Mouse (Mus musculus): ENCODE results near the gene Fam135a. TPM values are rescaled to one million over a fixed set of nuclear protein-coding genes. Genes with fewer than 3 reads are reported as not detected.
"Not testable (repeated sequence)": the region's sequence is repeated elsewhere in the genome, so short reads cannot be mapped to it uniquely, and the experiment has no call there.

Gene Fam135a
- polyA plus RNA-seq, 1 experiment from 2014 or later, result 22.9 TPM

GRCm38 (mm10) chr1:23998120-23998810, 101.9 kb downstream of the Fam135a start:
- no peak for ATAC-seq (ENCODE audit: low FRiP score)
- 94% methylated on average over 7 of the region's 7 CpGs for WGBS
- peaks cover 27% of the 10 kb centered on the region for H3K36me3 ChIP-seq

DNA sequence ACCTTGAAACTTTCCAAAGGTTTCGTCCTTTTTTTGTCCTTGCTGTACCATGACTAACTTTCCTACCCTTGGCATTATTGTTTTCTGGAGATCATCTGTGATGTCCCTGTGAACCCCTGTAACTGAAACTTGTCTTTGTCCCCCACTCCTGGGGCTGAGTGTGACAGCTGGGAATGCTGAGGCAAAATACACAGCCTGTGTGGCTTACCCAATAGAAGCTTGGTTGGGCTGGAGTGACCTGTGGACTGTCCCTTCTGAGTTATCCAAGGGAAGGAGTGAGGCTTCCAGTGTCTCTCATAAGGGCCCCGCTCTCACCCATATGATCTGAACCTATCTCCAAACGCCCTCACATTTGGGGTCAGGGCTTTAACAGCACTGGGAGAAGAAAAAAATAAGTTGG, 102.6 kb downstream of the Fam135a start:
- no peak overlapping the region for H3K9ac ChIP-seq (replicated peaks)
- H3K4me3 ChIP-seq (replicated peaks), result no peak overlapping the region
- H3K27me3 ChIP-seq (replicated peaks), result no peaks in the 10 kb centered on the region
- 91% methylated on average over 3 of the region's 3 CpGs for WGBS
- H3K27ac ChIP-seq (replicated peaks), result no peak overlapping the region
- no peaks in the 10 kb centered on the region for H3K9me3 ChIP-seq (replicated peaks)
- H3K4me2 ChIP-seq, result no peak overlapping the region
- no peaks in the 10 kb centered on the region for H3K4me1 ChIP-seq
- H3K36me3 ChIP-seq, result peaks cover 22% of the 10 kb centered on the region
- no peak for ATAC-seq (ENCODE audit: low FRiP score)

More at GRCm38 (mm10) chr1:23998120-23998810, 101.9 kb downstream of the Fam135a start:
- no peak overlapping the region for H3K4me2 ChIP-seq
- no peak overlapping the region for H3K4me3 ChIP-seq (replicated peaks)
- H3K9me3 ChIP-seq (replicated peaks), result no peaks in the 10 kb centered on the region
- no peaks in the 10 kb centered on the region for H3K4me1 ChIP-seq
- no peaks in the 10 kb centered on the region for H3K27me3 ChIP-seq (replicated peaks)
- H3K9ac ChIP-seq (replicated peaks), result no peak overlapping the region
- H3K27ac ChIP-seq (replicated peaks), result no peak overlapping the region

- no peaks in the 10 kb centered on the region for H3K9me3 ChIP-seq (replicated peaks)
- no peaks in the 10 kb centered on the region for H3K4me1 ChIP-seq
- no peaks in the 10 kb centered on the region for H3K27me3 ChIP-seq (replicated peaks)
- peaks cover 16% of the 10 kb centered on the region for H3K36me3 ChIP-seq
- no peak overlapping the region for H3K9ac ChIP-seq (replicated peaks)
- WGBS, result 90% methylated on average over 4 of the region's 4 CpGs
- no peak overlapping the region for H3K27ac ChIP-seq (replicated peaks)
- H3K4me3 ChIP-seq (replicated peaks), result no peak overlapping the region
- H3K4me2 ChIP-seq, result no peak overlapping the region
- no peak for ATAC-seq (ENCODE audit: low FRiP score)
Measured at GRCm38 (mm10) chr1:23995420-23995819, 104.7 kb downstream of the Fam135a start.

GRCm38 (mm10) chr1:23983118-23983517, 117.0 kb downstream of the Fam135a start:
- H3K27ac ChIP-seq (replicated peaks), result no peak overlapping the region
- no peak overlapping the region for H3K4me2 ChIP-seq
- H3K4me1 ChIP-seq, result no peaks in the 10 kb centered on the region
- WGBS, result 92% methylated on average over 3 of the region's 3 CpGs
- ATAC-seq (ENCODE audit: low FRiP score), result no peak
- no peaks in the 10 kb centered on the region for H3K27me3 ChIP-seq (replicated peaks)
- H3K9me3 ChIP-seq (replicated peaks), result no peaks in the 10 kb centered on the region
- no peak overlapping the region for H3K4me3 ChIP-seq (replicated peaks)
- no peaks in the 10 kb centered on the region for H3K36me3 ChIP-seq
- no peak overlapping the region for H3K9ac ChIP-seq (replicated peaks)

GRCm38 (mm10) chr1:23978281-23978680, 121.9 kb downstream of the Fam135a start:
- WGBS, result 81% methylated on average over 6 of the region's 6 CpGs
- H3K27me3 ChIP-seq (replicated peaks), result no peaks in the 10 kb centered on the region
- no peaks in the 10 kb centered on the region for H3K4me1 ChIP-seq
- H3K9me3 ChIP-seq (replicated peaks), result no peaks in the 10 kb centered on the region
- ATAC-seq (ENCODE audit: low FRiP score), result no peak
- no peak overlapping the region for H3K9ac ChIP-seq (replicated peaks)
- H3K36me3 ChIP-seq, result no peaks in the 10 kb centered on the region
- H3K4me3 ChIP-seq (replicated peaks), result no peak overlapping the region
- no peak overlapping the region for H3K4me2 ChIP-seq
- H3K27ac ChIP-seq (replicated peaks), result no peak overlapping the region

- WGBS, result 90% methylated on average over 4 of the region's 4 CpGs
- H3K27me3 ChIP-seq (replicated peaks); ATAC-seq (ENCODE audit: low FRiP score); H3K4me1 ChIP-seq; H3K4me3 ChIP-seq (replicated peaks); H3K4me2 ChIP-seq; H3K9me3 ChIP-seq (replicated peaks); H3K9ac ChIP-seq (replicated peaks); H3K27ac ChIP-seq (replicated peaks); H3K36me3 ChIP-seq: not testable (repeated sequence)
Measured at GRCm38 (mm10) chr1:23971159-23971558, 129.0 kb downstream of the Fam135a start.

- Histone ChIP-seq H3K36me3 (no peaks in the 10 kb centered on the region), H3K9me3 (replicated peaks) (peaks cover 4% of the 10 kb centered on the region; the same call in 1 of the 2 replicates), H3K27me3 (replicated peaks) (no peaks in the 10 kb centered on the region), H3K27ac (replicated peaks) (no peak overlapping the region), H3K4me3 (replicated peaks) (no peak overlapping the region), H3K4me2 (no peak overlapping the region), H3K4me1 (no peaks in the 10 kb centered on the region), H3K9ac (replicated peaks) (no peak overlapping the region)
- 90% methylated on average over 9 of the region's 9 CpGs for WGBS
- ATAC-seq (ENCODE audit: low FRiP score), result no peak
Measured at GRCm38 (mm10) chr1:23968027-23968725, 132.0 kb downstream of the Fam135a start.

- H3K4me2 ChIP-seq, result no peak overlapping the region
- WGBS, result 81% methylated on average over 1 of the region's 1 CpGs
- no peak for ATAC-seq (ENCODE audit: low FRiP score)
- peaks cover 4% of the 10 kb centered on the region; the same call in 1 of the 2 replicates for H3K9me3 ChIP-seq (replicated peaks)
- no peak overlapping the region for H3K9ac ChIP-seq (replicated peaks)
- H3K36me3 ChIP-seq, result no peaks in the 10 kb centered on the region
- no peak overlapping the region for H3K4me3 ChIP-seq (replicated peaks)
- no peaks in the 10 kb centered on the region for H3K27me3 ChIP-seq (replicated peaks)
- H3K27ac ChIP-seq (replicated peaks), result no peak overlapping the region
- H3K4me1 ChIP-seq, result no peaks in the 10 kb centered on the region
Measured at GRCm38 (mm10) chr1:23966226-23966625, 133.9 kb downstream of the Fam135a start.

Other genes with a start within 250 kb of the Fam135a start
- 88.3 and 111 TPM in 2 replicates for gene Smap1, start 178.0 kb downstream of the Fam135a start, polyA plus RNA-seq (2015; fragmentation: Nextera tagmentation; extraction: Ambion mirVana)
- gene Sdhaf4, start 94.7 kb downstream of the Fam135a start, polyA plus RNA-seq (2015; fragmentation: Nextera tagmentation; extraction: Ambion mirVana), result 79.2 and 85.2 TPM in 2 replicates
- 7.0 and 11.5 TPM in 2 replicates for gene Col9a1, start 77.3 kb upstream of the Fam135a start, polyA plus RNA-seq (2015; fragmentation: Nextera tagmentation; extraction: Ambion mirVana)